Mouse (Mus musculus): ENCODE results near the gene Zdhhc11.

Gene Zdhhc11

DNA sequence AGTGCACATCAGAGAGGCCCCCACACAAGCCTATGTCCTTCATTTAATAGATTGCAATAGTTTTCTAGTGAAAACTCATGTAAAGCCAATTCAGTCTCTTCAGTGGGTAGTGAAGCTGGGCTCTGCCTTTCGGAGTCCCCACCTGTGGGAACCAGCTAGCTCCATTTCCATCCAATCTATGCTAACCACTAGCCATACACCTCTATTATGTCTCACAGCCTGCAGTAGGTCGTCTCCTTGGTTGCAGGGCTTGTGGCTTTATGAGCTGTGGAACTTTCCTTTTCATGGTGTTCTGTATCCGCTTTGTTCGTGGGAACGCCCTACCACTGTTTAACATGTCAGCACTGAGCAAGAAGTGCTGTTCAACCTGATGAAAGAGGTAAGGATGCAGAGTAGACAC, at the start of gene Zdhhc11:
Gene Zdhhc11, plus strand, starts transcription at position 301 of the 400 bp plus-strand sequence.
- no peak for DNase-seq (ENCODE audit: low spot score in 2 of 2)

- no peak for DNase-seq (ENCODE audit: low spot score in 2 of 2)
Observed at GRCm38 (mm10) chr13:73932201-73932600, 31.4 kb upstream of the Zdhhc11 start.

DNA sequence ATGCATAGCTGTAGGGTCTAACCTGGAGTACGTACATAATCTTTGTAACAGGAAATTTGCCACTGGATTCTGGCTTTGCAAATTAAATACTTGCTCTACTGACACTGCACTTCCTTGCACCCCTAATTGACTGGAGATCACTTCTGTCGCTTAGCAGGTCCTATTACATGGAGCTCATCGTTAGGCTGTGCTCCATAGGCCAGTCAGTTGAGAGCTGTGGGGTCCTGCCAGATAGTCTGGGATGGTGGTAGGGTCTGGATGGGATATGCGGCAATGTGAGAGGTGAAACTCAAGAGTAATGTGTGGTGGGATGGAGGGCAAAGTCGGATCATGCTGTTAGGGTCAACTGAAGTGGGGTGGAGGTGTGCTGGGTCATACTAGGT, 26.7 kb upstream of the Zdhhc11 start:
- no peak for DNase-seq (ENCODE audit: low spot score in 2 of 2)

DNA sequence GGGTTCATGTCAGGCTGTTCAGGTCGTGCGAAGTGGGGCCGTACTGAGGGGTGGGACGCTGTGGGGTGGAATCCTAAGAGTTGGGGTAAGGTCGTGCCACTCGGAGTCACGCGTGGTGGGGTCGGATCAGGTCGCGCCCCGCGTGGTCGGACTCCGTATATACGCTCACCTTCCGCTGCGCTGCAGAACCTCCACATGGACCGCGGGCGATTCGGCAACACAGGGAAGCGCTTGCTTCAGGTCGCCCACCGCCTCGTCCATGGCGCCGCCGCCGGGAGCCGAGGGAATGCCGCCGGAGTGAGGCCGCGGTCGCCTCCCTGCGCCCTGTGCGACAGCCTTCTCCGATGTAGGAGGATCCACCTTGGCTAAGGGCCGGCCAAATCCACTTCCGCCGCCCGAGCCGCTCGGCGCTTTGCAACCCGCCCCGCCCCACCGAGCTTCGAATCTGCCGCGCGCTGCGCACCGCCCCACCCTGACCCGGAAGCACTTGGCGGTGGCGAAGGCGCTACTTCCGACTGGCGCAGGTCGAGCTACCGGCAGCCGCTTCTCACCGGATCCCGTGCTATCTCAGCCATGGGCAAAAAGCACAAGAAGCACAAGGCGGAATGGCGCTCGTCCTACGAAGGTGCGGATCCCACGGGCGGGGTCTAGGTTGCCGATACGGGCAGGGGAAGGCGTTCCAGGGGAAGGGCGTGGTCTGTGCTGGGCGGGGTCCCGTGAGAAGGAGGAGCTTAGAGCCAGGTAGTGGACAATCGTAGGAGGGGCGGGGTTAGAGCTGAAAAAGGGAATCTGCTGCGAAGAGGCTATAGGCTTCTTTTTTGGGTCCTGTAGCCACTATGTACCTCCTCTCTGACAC, 26.1 kb upstream of the Zdhhc11 start, which contains the start of the genes Trip13 and Brd9:
Gene Trip13, minus strand, starts transcription at position 464 of the 856 bp plus-strand sequence.
Gene Brd9, plus strand, starts transcription at position 491 of the 856 bp plus-strand sequence.
- peak; percentile 84 to 90 for DNase-seq (ENCODE audit: low spot score in 2 of 2)

- DNase-seq (ENCODE audit: low spot score in 2 of 2), result no peak
Observed at GRCm38 (mm10) chr13:73938177-73938560, 25.5 kb upstream of the Zdhhc11 start.

GRCm38 (mm10) chr13:73939101-73939500, 24.6 kb upstream of the Zdhhc11 start:
- DNase-seq (ENCODE audit: low spot score in 2 of 2), result no peak

- DNase-seq (ENCODE audit: low spot score in 2 of 2), result no peak
Observed at GRCm38 (mm10) chr13:73944606-73945005, 19.0 kb upstream of the Zdhhc11 start.

DNA sequence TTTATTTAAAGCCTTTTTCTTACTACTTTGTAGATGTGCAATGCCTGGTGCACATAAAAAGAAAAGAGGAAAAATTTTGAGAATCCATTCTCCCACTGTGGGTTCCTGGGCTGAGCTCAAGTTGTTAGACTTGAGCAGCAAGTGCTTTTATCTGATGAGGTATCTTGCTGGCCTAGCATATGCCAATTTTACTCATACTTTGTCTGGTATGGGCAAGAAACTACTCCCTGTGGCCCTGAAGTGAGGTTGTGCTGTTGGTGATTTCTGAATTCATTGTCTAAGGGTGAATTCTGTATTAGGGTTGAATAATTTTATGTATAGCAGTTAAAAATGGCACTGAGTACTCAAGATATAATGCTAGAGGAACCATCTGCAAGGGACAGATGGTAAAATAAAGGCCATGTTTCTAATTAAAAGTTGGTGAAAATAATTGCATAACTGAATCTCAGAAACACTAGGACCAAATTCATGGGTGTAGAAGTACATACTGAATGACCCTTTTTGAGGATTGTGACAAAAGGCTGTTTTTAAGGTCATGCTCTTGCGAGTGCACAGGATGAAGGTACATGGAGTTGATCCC, 10.0 kb upstream of the Zdhhc11 start:
- no peak for DNase-seq (ENCODE audit: low spot score in 2 of 2)

- no peak for DNase-seq (ENCODE audit: low spot score in 2 of 2)
Observed at GRCm38 (mm10) chr13:73954666-73955065, 9.0 kb upstream of the Zdhhc11 start.

DNA sequence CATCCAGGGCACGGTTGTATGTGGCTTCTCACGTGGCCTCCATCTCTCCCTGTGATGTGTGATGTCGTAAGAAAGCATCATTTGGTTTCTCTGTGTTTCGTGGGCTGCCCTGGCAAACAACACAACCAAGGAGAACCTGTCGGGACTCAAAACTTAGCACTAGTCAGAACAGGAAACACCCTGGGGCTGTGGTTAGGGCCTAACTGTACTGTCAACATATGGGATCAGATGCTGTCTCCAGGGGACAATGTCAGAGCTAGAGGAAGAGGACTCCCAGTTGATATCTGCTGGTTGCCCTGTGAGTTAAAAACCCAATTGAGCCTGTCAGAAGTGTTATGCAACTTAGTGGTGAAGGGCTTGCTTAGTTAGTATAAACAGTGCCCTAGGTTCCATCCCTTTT, 8.1 kb upstream of the Zdhhc11 start:
- DNase-seq (ENCODE audit: low spot score in 2 of 2), result no peak

GRCm38 (mm10) chr13:73960117-73960652, 3.5 kb upstream of the Zdhhc11 start:
- no peak for DNase-seq (ENCODE audit: low spot score in 2 of 2)

GRCm38 (mm10) chr13:73961177-73961576, 2.5 kb upstream of the Zdhhc11 start:
- DNase-seq (ENCODE audit: low spot score in 2 of 2), result no peak

- peak; percentile 96 to 97 for DNase-seq (ENCODE audit: low spot score in 2 of 2)
Observed at GRCm38 (mm10) chr13:73970545-73971448, 7.1 kb downstream of the Zdhhc11 start.

- no peak for DNase-seq (ENCODE audit: low spot score in 2 of 2)
Observed at GRCm38 (mm10) chr13:73974523-73974922, 10.9 kb downstream of the Zdhhc11 start.

DNA sequence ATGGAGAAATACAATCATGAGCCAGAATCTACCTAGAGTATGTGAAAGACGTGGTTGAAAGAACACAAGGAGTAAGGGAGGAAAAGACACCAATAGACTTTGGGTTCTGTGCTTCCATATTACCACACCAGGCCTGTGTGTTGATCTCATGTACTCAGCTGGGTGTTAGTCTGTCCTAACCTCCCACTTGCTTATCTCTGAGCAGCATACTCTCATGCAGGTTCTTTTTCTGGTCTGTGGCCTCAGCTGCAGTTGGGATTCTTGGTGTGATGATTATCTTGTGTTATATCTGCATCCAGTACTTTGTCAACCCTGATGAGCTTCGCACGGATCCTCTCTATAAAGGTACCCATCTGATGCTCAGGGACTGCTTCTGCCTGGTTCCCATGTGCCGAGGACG, 13.3 kb downstream of the Zdhhc11 start:
- DNase-seq (ENCODE audit: low spot score in 2 of 2), result no peak

DNA sequence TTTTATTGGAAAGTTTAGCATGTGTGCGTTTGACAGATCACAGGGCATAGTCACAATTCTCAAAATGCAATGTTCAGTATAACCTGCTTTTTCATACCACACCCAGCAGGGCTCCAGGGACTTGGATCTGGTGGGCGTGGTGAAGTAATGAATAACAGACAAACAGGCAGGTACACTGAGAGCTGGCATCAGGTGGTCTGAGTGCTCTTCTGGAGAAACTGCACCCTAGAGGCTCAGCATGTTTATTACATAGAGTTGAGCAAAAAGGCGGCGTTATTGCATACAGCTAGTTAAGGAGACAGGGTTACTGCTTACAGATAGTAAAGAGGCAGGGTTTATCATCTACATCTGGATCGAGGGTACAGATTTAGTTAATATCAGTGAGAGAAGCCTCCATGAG, 26.7 kb downstream of the Zdhhc11 start:
- no peak for DNase-seq (ENCODE audit: low spot score in 2 of 2)

- DNase-seq (ENCODE audit: low spot score in 2 of 2), result no peak
Observed at GRCm38 (mm10) chr13:73990761-73991160, 27.1 kb downstream of the Zdhhc11 start.

GRCm38 (mm10) chr13:73991267-73991666, 27.6 kb downstream of the Zdhhc11 start:
- DNase-seq (ENCODE audit: low spot score in 2 of 2), result peak; percentile 52 to 81

GRCm38 (mm10) chr13:73996456-73996855, 32.8 kb downstream of the Zdhhc11 start:
- DNase-seq (ENCODE audit: low spot score in 2 of 2), result no peak

GRCm38 (mm10) chr13:74000519-74000918, 36.9 kb downstream of the Zdhhc11 start:
- DNase-seq (ENCODE audit: low spot score in 2 of 2), result no peak

GRCm38 (mm10) chr13:74000961-74001360, 37.3 kb downstream of the Zdhhc11 start:
- no peak for DNase-seq (ENCODE audit: low spot score in 2 of 2)

- no peak for DNase-seq (ENCODE audit: low spot score in 2 of 2)
Observed at GRCm38 (mm10) chr13:74001492-74001891, 37.8 kb downstream of the Zdhhc11 start.
